Mouse (Mus musculus) forebrain, embryonic 13.5 days (tissue): ENCODE measurements around the gene Snapc5. TPM values are rescaled to one million over a fixed set of nuclear protein-coding genes. Genes with fewer than 3 reads are reported as not detected.
A peak's percentile ranks its signal among the peaks of the same experiment; 100 is the strongest.
"Not testable (repeated sequence)": the region's sequence is repeated elsewhere in the genome, so short reads cannot be mapped to it uniquely, and the experiment has no call there.

Experiments
- ATAC-seq: fragments of 200-750 bp; cut with Nextera tagmentation; 2 replicates; pipeline ENCODE4 v1.8.0; 2017
- H3K27ac ChIP-seq: fragments of 300-500 bp; sonication (generic); 2 replicates; pipeline ENCODE4 v1.5.1; 2015; ENCODE audit warnings: inconsistent platforms, mild to moderate bottlenecking, moderate library complexity
- H3K27me3 ChIP-seq: fragments of 300-500 bp; sonication (generic); 2 replicates; pipeline ENCODE4 v1.6.1; 2015; ENCODE audit warnings: mild to moderate bottlenecking, inconsistent platforms
- H3K36me3 ChIP-seq: fragments of 300-500 bp; sonication (generic); 2 replicates; pipeline ENCODE4 v1.6.1; 2015; ENCODE audit warnings: mild to moderate bottlenecking, inconsistent platforms; ENCODE audit not compliant: poor library complexity, severe bottlenecking
- H3K4me1 ChIP-seq: fragments of 300-500 bp; sonication (generic); 2 replicates; pipeline ENCODE4 v1.6.1; 2015; ENCODE audit warnings: inconsistent platforms
- H3K4me2 ChIP-seq: fragments of 300-500 bp; sonication (generic); 2 replicates; pipeline ENCODE4 v1.6.1; 2015; ENCODE audit warnings: inconsistent platforms, mild to moderate bottlenecking, moderate library complexity
- H3K4me3 ChIP-seq: fragments of 300-500 bp; sonication (generic); 2 replicates; pipeline ENCODE4 v1.5.1; 2015; ENCODE audit warnings: mild to moderate bottlenecking, inconsistent platforms
- H3K9ac ChIP-seq: fragments of 300-500 bp; sonication (generic); 2 replicates; pipeline ENCODE4 v1.6.1; 2015; ENCODE audit warnings: mild to moderate bottlenecking, inconsistent platforms
- H3K9me3 ChIP-seq: fragments of 300-500 bp; sonication (generic); replicated peaks from 2 replicates; pipeline ENCODE4 v1.6.1; 2016; ENCODE audit warnings: inconsistent platforms
- WGBS: fragments of 180-500 bp; shearing (Covaris S2); methylation state at CpG from one replicate; pipeline ENCODE4 v1.1.7; 2015; 5-methylcytosine and 5-hydroxymethylcytosine counted together
- polyA plus RNA-seq: library from polyadenylated mRNA; unstranded; fragments of >200 nt; fragmentation: Nextera tagmentation; extraction: Ambion mirVana; gene quantifications from 2 replicates; pipeline ENCODE4 v1.2.1, GENCODE M21; 2015

Gene Snapc5
- polyA plus RNA-seq, 1 experiment from 2014 or later = 45.9 TPM

- peak overlapping the region; percentile 93 for H3K4me2 ChIP-seq
Observed at GRCm38 (mm10) chr9:64174766-64175165, 4.3 kb upstream of the Snapc5 start.

DNA sequence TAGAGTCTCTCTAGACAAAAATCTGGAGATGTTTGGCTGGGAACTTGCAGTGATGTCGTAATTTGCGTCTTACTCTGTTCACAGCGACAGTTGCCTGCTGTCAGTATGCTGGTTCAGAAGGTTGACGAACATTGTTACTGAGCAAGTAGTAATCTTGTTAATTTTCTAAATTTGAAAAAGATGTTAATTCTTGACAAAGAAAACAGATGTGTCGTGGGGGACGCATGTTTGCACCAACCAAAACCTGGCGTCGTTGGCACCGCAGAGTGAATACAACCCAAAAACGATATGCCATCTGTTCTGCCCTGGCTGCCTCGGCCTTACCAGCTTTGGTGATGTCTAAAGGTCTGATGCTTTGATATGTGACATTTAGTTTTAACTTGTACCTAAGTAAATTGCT is 3.7 kb upstream of the Snapc5 start:
- Histone ChIP-seq H3K9ac (no peak overlapping the region), H3K27ac (no peak overlapping the region), H3K36me3 (peaks cover 46% of the 10 kb centered on the region), H3K4me2 (0 out of 2 replicates have a peak overlapping the region, but pooled peaks have one; percentile 93), H3K27me3 (no peaks in the 10 kb centered on the region), H3K9me3 (no peaks in the 10 kb centered on the region), H3K4me1 (peaks cover 44% of the 10 kb centered on the region), H3K4me3 (no peak overlapping the region)
- WGBS = 78% methylated on average over 11 of the region's 11 CpGs
- ATAC-seq = no peak

More at GRCm38 (mm10) chr9:64174766-64175165, 4.3 kb upstream of the Snapc5 start:
- Histone ChIP-seq H3K27ac (no peak overlapping the region), H3K27me3 (no peaks in the 10 kb centered on the region), H3K4me1 (peaks cover 39% of the 10 kb centered on the region), H3K9me3 (no peaks in the 10 kb centered on the region), H3K36me3 (peaks cover 44% of the 10 kb centered on the region), H3K4me3 (peak overlapping the region; percentile 75), H3K9ac (no peak overlapping the region)
- no peak for ATAC-seq
- 76% methylated on average over 8 of the region's 8 CpGs for WGBS

- 39% methylated on average over 3 of the region's 3 CpGs for WGBS
- H3K9me3 ChIP-seq = no peaks in the 10 kb centered on the region
- ATAC-seq = peak; percentile 61
- peaks cover 75% of the 10 kb centered on the region for H3K36me3 ChIP-seq
- H3K4me1 ChIP-seq = peaks cover 29% of the 10 kb centered on the region
- peak overlapping the region; percentile 82 for H3K27ac ChIP-seq
- peak overlapping the region; percentile 78 for H3K9ac ChIP-seq
- H3K4me3 ChIP-seq = peak overlapping the region; percentile 67
- peak overlapping the region; percentile 66 for H3K4me2 ChIP-seq
- no peaks in the 10 kb centered on the region for H3K27me3 ChIP-seq
Observed at GRCm38 (mm10) chr9:64178610-64178973, 482 bp upstream of the Snapc5 start.

- H3K9ac ChIP-seq, H3K9me3 ChIP-seq, ATAC-seq, H3K4me2 ChIP-seq, H3K27ac ChIP-seq, H3K27me3 ChIP-seq, H3K4me3 ChIP-seq: not testable (repeated sequence)
- Histone ChIP-seq H3K36me3 (peaks cover 68% of the 10 kb centered on the region), H3K4me1 (peaks cover 14% of the 10 kb centered on the region)
- WGBS = 96% methylated on average over 5 of the region's 5 CpGs
Observed at GRCm38 (mm10) chr9:64183295-64183694, 4.2 kb downstream of the Snapc5 start.

GRCm38 (mm10) chr9:64184166-64184840 is 5.2 kb downstream of the Snapc5 start:
- no peak overlapping the region for H3K4me2 ChIP-seq

DNA sequence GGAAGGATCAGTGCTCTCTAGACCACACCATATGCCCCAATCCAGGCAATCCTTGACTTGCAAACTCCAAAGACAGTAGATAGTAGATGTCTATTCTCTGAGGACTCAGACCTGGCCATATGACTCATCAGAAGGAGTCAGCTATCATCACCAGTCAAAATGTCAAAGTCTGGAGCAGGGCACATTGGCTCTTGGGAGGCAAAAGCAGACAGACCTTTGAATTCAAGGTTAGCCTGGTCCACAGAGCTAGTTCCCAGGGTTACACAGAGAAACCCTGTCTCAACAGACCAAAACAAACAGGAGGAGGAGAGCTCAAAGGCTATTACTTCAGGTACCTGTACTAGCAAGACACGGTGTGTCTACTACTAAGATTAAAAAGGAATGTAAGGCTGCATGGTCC is 14.8 kb downstream of the Snapc5 start:
- Histone ChIP-seq H3K27ac (no peak overlapping the region), H3K27me3 (no peaks in the 10 kb centered on the region), H3K9me3 (no peaks in the 10 kb centered on the region), H3K9ac (no peak overlapping the region), H3K4me1 (no peaks in the 10 kb centered on the region), H3K4me2 (no peak overlapping the region), H3K4me3 (no peak overlapping the region), H3K36me3 (peaks cover 36% of the 10 kb centered on the region)
- ATAC-seq = no peak
- WGBS = 96% methylated on average over 1 of the region's 1 CpGs

More at GRCm38 (mm10) chr9:64184166-64184840, 5.2 kb downstream of the Snapc5 start:
- no peaks in the 10 kb centered on the region for H3K9me3 ChIP-seq
- H3K27me3 ChIP-seq = no peaks in the 10 kb centered on the region
- WGBS = 97% methylated on average over 5 of the region's 5 CpGs
- H3K36me3 ChIP-seq = peaks cover 70% of the 10 kb centered on the region
- H3K27ac ChIP-seq = no peak overlapping the region
- H3K4me1 ChIP-seq = peaks cover 9% of the 10 kb centered on the region
- no peak for ATAC-seq
- H3K9ac ChIP-seq = no peak overlapping the region
- H3K4me3 ChIP-seq = no peak overlapping the region

DNA sequence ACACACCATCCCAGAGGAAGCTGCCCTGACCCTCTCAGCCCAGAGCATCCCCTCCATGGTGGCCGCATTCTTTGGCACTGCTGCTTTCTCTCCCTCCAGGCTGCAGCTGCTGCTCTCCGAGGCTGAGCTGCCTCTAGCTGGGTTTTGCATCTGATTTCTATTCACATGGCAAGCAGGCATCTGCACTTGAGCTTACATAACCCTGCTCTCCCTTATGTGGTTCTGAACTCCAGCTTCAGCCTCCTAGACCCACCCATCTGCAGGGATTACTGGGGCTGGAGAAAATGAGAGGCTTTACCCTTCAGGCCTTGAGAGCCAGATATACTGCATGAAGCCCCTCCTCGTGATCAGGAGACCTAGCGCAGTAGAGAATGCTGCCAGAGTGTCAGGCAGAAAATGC is 16.5 kb downstream of the Snapc5 start:
- Histone ChIP-seq H3K27ac (no peak overlapping the region), H3K36me3 (peaks cover 25% of the 10 kb centered on the region), H3K4me3 (no peak overlapping the region), H3K4me1 (no peaks in the 10 kb centered on the region), H3K27me3 (no peaks in the 10 kb centered on the region), H3K9me3 (no peaks in the 10 kb centered on the region), H3K4me2 (no peak overlapping the region), H3K9ac (no peak overlapping the region)
- ATAC-seq = no peak
- WGBS = 84% methylated on average over 4 of the region's 4 CpGs

DNA sequence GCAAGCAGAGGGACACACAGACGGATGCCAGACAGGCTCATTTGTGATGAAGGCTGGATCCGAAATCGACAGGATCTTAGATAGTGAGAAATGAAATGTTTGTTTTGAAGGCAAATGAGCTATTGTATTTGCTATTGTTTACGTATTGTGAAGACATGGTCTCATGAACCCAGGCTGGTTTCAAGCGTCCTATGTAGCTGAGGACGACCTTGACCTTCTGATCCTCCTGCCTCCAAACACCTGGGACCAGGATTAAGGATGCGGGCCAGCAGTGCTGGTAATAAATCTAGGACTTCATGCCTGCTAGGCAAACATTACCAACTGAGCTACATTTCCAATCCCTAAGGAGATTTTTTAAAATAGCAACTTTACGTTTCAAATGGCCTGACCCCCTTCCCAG is 18.4 kb downstream of the Snapc5 start:
- peaks cover 9% of the 10 kb centered on the region for H3K36me3 ChIP-seq
- no peak overlapping the region for H3K9ac ChIP-seq
- H3K9me3 ChIP-seq = no peaks in the 10 kb centered on the region
- H3K27ac ChIP-seq = no peak overlapping the region
- no peaks in the 10 kb centered on the region for H3K4me1 ChIP-seq
- ATAC-seq = no peak
- no peaks in the 10 kb centered on the region for H3K27me3 ChIP-seq
- H3K4me2 ChIP-seq = no peak overlapping the region
- WGBS = 93% methylated on average over 8 of the region's 8 CpGs
- no peak overlapping the region for H3K4me3 ChIP-seq

GRCm38 (mm10) chr9:64198068-64198762 is 19.1 kb downstream of the Snapc5 start:
- no peak overlapping the region for H3K9ac ChIP-seq

GRCm38 (mm10) chr9:64198763-64199418 is 19.8 kb downstream of the Snapc5 start:
- not testable (repeated sequence) for H3K27me3 ChIP-seq, H3K4me1 ChIP-seq, H3K27ac ChIP-seq, ATAC-seq, H3K4me2 ChIP-seq, H3K9ac ChIP-seq, H3K36me3 ChIP-seq, H3K9me3 ChIP-seq, H3K4me3 ChIP-seq
- WGBS = 91% methylated on average over 7 of the region's 7 CpGs

More at GRCm38 (mm10) chr9:64198068-64198762, 19.1 kb downstream of the Snapc5 start:
- H3K27ac ChIP-seq = no peak overlapping the region
- no peak overlapping the region for H3K4me2 ChIP-seq
- WGBS = 96% methylated on average over 5 of the region's 5 CpGs
- peaks cover 8% of the 10 kb centered on the region for H3K36me3 ChIP-seq
- H3K4me3 ChIP-seq = no peak overlapping the region
- no peaks in the 10 kb centered on the region for H3K4me1 ChIP-seq
- no peaks in the 10 kb centered on the region for H3K27me3 ChIP-seq
- ATAC-seq = no peak
- H3K9me3 ChIP-seq = no peaks in the 10 kb centered on the region

DNA sequence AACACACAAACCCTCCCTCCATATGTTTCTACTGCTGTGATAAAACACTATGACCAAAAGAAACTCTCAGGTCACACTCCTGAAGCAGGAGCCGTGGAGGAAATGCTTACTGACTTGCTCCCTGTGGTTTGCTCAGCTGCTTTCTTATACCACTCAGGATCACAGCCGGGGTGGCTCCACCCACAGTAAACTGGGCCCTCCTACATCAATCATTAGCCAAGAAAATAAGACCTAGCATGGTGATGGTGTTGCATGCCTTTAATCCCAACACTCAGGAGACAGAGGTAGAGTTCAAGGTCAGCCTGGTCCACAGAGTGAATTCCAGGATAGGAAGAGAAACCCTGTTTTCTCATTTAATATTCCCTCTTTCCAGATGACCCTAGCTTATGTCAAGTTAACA is 20.8 kb downstream of the Snapc5 start:
- Histone ChIP-seq H3K4me3 (no peak overlapping the region), H3K4me1 (no peaks in the 10 kb centered on the region), H3K36me3 (peaks cover 16% of the 10 kb centered on the region; the same call in 1 of the 2 replicates), H3K27me3 (no peaks in the 10 kb centered on the region), H3K9me3 (no peaks in the 10 kb centered on the region), H3K9ac (no peak overlapping the region), H3K27ac (no peak overlapping the region), H3K4me2 (no peak overlapping the region)
- ATAC-seq = no peak
- 84% methylated on average over 2 of the region's 2 CpGs for WGBS

DNA sequence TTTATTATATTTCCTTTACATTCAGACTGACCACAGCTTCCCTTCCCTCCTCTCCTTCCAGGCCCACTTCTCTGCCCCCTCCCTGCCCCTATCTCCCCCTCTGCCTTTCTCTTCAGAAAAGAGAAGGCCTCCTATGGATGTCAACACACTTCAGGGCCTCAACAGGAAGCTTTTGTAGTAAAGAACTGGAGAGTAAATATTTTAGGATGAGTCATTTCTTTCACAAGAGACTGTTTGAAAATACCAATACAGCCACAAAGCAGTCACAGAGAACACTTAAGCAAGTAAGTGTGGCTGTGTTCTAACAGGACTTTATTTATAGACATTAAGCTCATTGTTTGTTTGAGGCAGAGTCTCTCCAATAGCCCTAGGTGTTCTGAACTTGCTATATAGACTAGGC is 23.3 kb downstream of the Snapc5 start:
- Histone ChIP-seq H3K27me3 (no peaks in the 10 kb centered on the region), H3K4me3 (no peak overlapping the region), H3K27ac (no peak overlapping the region), H3K9me3 (no peaks in the 10 kb centered on the region), H3K4me1 (no peaks in the 10 kb centered on the region), H3K4me2 (no peak overlapping the region), H3K9ac (no peak overlapping the region), H3K36me3 (peaks cover 16% of the 10 kb centered on the region; the same call in 1 of the 2 replicates)
- ATAC-seq = no peak
